ENCODE assay signal across 33 mouse cellular contexts in the genomic region with DNA sequence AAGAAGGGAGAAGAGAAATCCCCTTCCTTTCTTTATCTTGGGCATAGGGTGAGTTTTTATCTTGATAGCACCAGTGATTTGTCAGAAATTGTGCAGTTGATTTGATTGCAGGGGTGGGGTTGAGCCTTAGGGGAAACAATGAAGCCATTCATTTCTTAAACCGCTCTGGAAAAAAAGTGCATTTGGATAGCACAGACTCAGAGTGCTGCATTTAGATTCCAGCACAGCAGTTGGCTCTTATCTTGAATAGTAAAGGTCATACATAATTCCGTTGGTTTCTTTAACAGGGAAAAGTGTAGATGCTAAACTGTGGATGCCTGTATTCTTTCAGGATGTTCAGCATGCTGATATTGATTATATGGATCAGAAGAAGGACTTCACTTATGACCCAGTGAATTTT. TPM values are rescaled to one million over a fixed set of nuclear protein-coding genes. Genes with fewer than 3 reads are reported as not detected.
A peak's percentile ranks its signal among the peaks of the same experiment; 100 is the strongest.
DNase-seq lines count a peak whose midpoint lies in the region; ATAC-seq and TF ChIP-seq lines count a peak whose summit lies in the region.
"Had no signal": no experiment of that assay in that cellular context is flagged by ENCODE, and none has a peak within 500 bp of the region (broad histone marks: within the 10 kb centered on the region; RNA-seq: fewer than 3 reads in every experiment).

No protein-coding gene starts in this region.

- no peaks in the 10 kb centered on the region for H3K4me1 ChIP-seq in forebrain, embryonic 14.5 days (ENCODE audit: control insufficient read depth, insufficient read depth, low read length)
- peaks cover 9% of the 10 kb centered on the region; the same call in 1 of the 2 replicates for H3K4me1 ChIP-seq in forebrain, embryonic 10.5 days
- H3K4me1 ChIP-seq: embryonic facial prominence, embryonic 13.5 days; heart, embryonic 12.5 days; heart, embryonic 15.5 days; hindbrain, embryonic 10.5 days; hindbrain, embryonic 13.5 days had no signal

- no peaks in the 10 kb centered on the region for H3K9me3 ChIP-seq in forebrain, embryonic 14.5 days (replicated peaks; ENCODE audit: control insufficient read depth, low read length)
- no peaks in the 10 kb centered on the region for H3K9me3 ChIP-seq in forebrain, embryonic 10.5 days
- H3K9me3 ChIP-seq: embryonic facial prominence, embryonic 13.5 days; forebrain, embryonic 15.5 days; heart, embryonic 15.5 days; hindbrain, embryonic 10.5 days; hindbrain, embryonic 13.5 days had no signal

- H3K27ac ChIP-seq in forebrain, embryonic 14.5 days (ENCODE audit: low read depth, low read length): no peak overlapping the region
- no peak overlapping the region for H3K27ac ChIP-seq in forebrain, embryonic 10.5 days
- H3K27ac ChIP-seq: embryonic facial prominence, embryonic 13.5 days; forebrain, embryonic 15.5 days; heart, embryonic 15.5 days; hindbrain, embryonic 10.5 days; hindbrain, embryonic 13.5 days had no signal

- peak; percentile 20 for DNase-seq in forebrain, embryonic 14.5 days (ENCODE audit: low spot score)
- DNase-seq in forebrain, embryonic 10.5 days (ENCODE audit: extremely low spot score, low spot score): no peak
- DNase-seq in retina, postnatal 1 day: peak; percentile 3
- DNase-seq in retina, embryonic 14.5 days (ENCODE audit: low spot score): no peak
- peak; percentile 32 for DNase-seq in brain, embryonic 14.5 days (ENCODE audit: low read depth)
- peak; percentile 1 for DNase-seq in telencephalon, adult 2 months (ENCODE audit: low read depth, low spot score)
- no peak for DNase-seq in B cell, adult 2 months
- DNase-seq in adrenal gland, postnatal 4 days (ENCODE audit: low spot score in 2 of 2): no peak
- DNase-seq: adrenal gland, adult 2 months; adrenal gland, postnatal 14 days; cerebellum, adult 11 months; cerebellum, adult 2 months; cerebellum, adult 9-11 months; cerebellum, postnatal 25 days; gastrocnemius, postnatal 36 days; heart, postnatal 10 days; heart, postnatal 36 days; kidney, adult 11 months; kidney, adult 9 months had no signal

- no peak overlapping the region for H3K4me2 ChIP-seq in forebrain, embryonic 14.5 days (ENCODE audit: low read length)
- H3K4me2 ChIP-seq: embryonic facial prominence, embryonic 13.5 days; forebrain, embryonic 15.5 days; heart, embryonic 12.5 days; heart, embryonic 15.5 days; hindbrain, embryonic 13.5 days had no signal

- H3K27me3 ChIP-seq in forebrain, embryonic 14.5 days (replicated peaks; ENCODE audit: control insufficient read depth, insufficient read depth, low read length): no peaks in the 10 kb centered on the region
- no peaks in the 10 kb centered on the region for H3K27me3 ChIP-seq in forebrain, embryonic 10.5 days (ENCODE audit: poor library complexity, severe bottlenecking)
- H3K27me3 ChIP-seq: embryonic facial prominence, embryonic 13.5 days; forebrain, embryonic 15.5 days; heart, embryonic 12.5 days; heart, embryonic 15.5 days; hindbrain, embryonic 13.5 days had no signal

- TF ChIP-seq POLR2A in brain, embryonic 14.5 days (IDR thresholded peaks at IDR 0.05; ENCODE audit: borderline replicate concordance, extremely low read depth, insufficient read depth, insufficient read length, poor library complexity, severe bottlenecking): no peak

- WGBS in forebrain, embryonic 14.5 days: 4% methylated on average over 2 of the region's 2 CpGs
- WGBS in forebrain, embryonic 10.5 days: 20% methylated on average over 2 of the region's 2 CpGs

- no peak overlapping the region for H3K9ac ChIP-seq in forebrain, embryonic 14.5 days (ENCODE audit: low read length)
- H3K9ac ChIP-seq: embryonic facial prominence, embryonic 13.5 days; forebrain, embryonic 15.5 days; heart, embryonic 12.5 days; heart, embryonic 15.5 days; hindbrain, embryonic 13.5 days had no signal

- H3K36me3 ChIP-seq in forebrain, embryonic 14.5 days (ENCODE audit: control insufficient read depth, insufficient read depth, low read length): no peaks in the 10 kb centered on the region
- H3K36me3 ChIP-seq in forebrain, embryonic 10.5 days (replicated peaks): no peaks in the 10 kb centered on the region
- H3K36me3 ChIP-seq: embryonic facial prominence, embryonic 13.5 days; forebrain, embryonic 15.5 days; heart, embryonic 12.5 days; heart, embryonic 15.5 days; hindbrain, embryonic 10.5 days; hindbrain, embryonic 13.5 days had no signal

- ATAC-seq in forebrain, embryonic 14.5 days: no peak
- ATAC-seq: CD4-positive, CD25-positive, alpha-beta regulatory T cell, adult 4 months; forebrain, embryonic 15.5 days; hindbrain, embryonic 16.5 days had no signal

- TF ChIP-seq CTCF in brain, embryonic 14.5 days (IDR thresholded peaks at IDR 0.05; ENCODE audit: borderline replicate concordance, extremely low read depth, insufficient read depth, insufficient read length): no peak

- H3K4me3 ChIP-seq in forebrain, embryonic 14.5 days (ENCODE audit: low read depth, low read length): no peak overlapping the region
- H3K4me3 ChIP-seq in forebrain, embryonic 10.5 days: no peak overlapping the region
- H3K4me3 ChIP-seq: embryonic facial prominence, embryonic 13.5 days; forebrain, embryonic 15.5 days; heart, embryonic 12.5 days; heart, embryonic 15.5 days; hindbrain, embryonic 10.5 days; hindbrain, embryonic 13.5 days had no signal

RNA-seq across cellular contexts. Expression of gene Mgam, which starts 32.3 kb away (rescaled TPM):
- 0.17 TPM in 1 of 2 replicates, not detected in the other for polyA plus RNA-seq in forebrain, embryonic 14.5 days (2014; fragmentation: Nextera tagmentation; extraction: Ambion mirVana)
- polyA plus RNA-seq in forebrain, embryonic 10.5 days (2016; fragmentation: Nextera tagmentation; extraction: Ambion mirVana): not detected in 2 replicates
- 0.03 and 0.10 TPM in 2 replicates for polyA plus RNA-seq in brain, embryonic 14.5 days (2012; rRNA removed)
- total RNA-seq in adrenal gland, postnatal 4 days (2021): 1 to 10 TPM; 2.4 to 7.3 TPM
- total RNA-seq: MEL had no signal
- polyA plus RNA-seq: embryonic facial prominence, embryonic 13.5 days; forebrain, embryonic 15.5 days; hindbrain, embryonic 10.5 days had no signal

RNA-seq across cellular contexts. Expression of gene Tas2r138, which starts 47.8 kb away (rescaled TPM):
- polyA plus RNA-seq in forebrain, embryonic 14.5 days (2014; fragmentation: Nextera tagmentation; extraction: Ambion mirVana): not detected in 2 replicates
- not detected in 2 replicates for polyA plus RNA-seq in forebrain, embryonic 10.5 days (2016; fragmentation: Nextera tagmentation; extraction: Ambion mirVana)
- not detected in 2 replicates for polyA plus RNA-seq in brain, embryonic 14.5 days (2012; rRNA removed)
- total RNA-seq in adrenal gland, postnatal 4 days (2021): not detected
- total RNA-seq: adrenal gland, adult 2 months; adrenal gland, postnatal 14 days; common myeloid progenitor, adult 5-6 weeks; gastrocnemius, adult 8-10 months; gastrocnemius, postnatal 36 days; granulocyte monocyte progenitor cell, adult 5-6 weeks; heart, postnatal 10 days; heart, postnatal 36 days; MEL had no signal
- polyA plus RNA-seq: adrenal gland, adult 2 months; C2C12; CD4-positive, CD25-positive, alpha-beta regulatory T cell, adult 4 months; cerebellum, adult 2 months; embryonic facial prominence, embryonic 13.5 days; forebrain, embryonic 11.5 days; forebrain, embryonic 15.5 days; heart, embryonic 12.5 days; heart, embryonic 15.5 days; hindbrain, embryonic 10.5 days; hindbrain, embryonic 13.5 days; hindbrain, embryonic 16.5 days had no signal

Comparison
In these comparisons a context has a peak if more than half of its experiments do, and no peak if none do; other contexts are left out.
1. DNase-seq: peak in forebrain, embryonic 14.5 days (single experiment), retina, postnatal 1 day (single experiment), brain, embryonic 14.5 days (single experiment) and telencephalon, adult 2 months (single experiment); none in forebrain, embryonic 10.5 days (single experiment), retina, embryonic 14.5 days (single experiment), B cell, adult 2 months (0 of 2) and adrenal gland, postnatal 4 days (0 of 2).